Mouse (Mus musculus) forebrain, embryonic 13.5 days (tissue): ENCODE measurements around the gene Plekho1. TPM values are rescaled to one million over a fixed set of nuclear protein-coding genes. Genes with fewer than 3 reads are reported as not detected.
"Not testable (repeated sequence)": the region's sequence is repeated elsewhere in the genome, so short reads cannot be mapped to it uniquely, and the experiment has no call there.

Experiments used
- ATAC-seq: fragments of 200-750 bp; cut with Nextera tagmentation; 2 replicates; pipeline ENCODE4 v1.8.0; 2017
- H3K27ac ChIP-seq: fragments of 300-500 bp; sonication (generic); 2 replicates; pipeline ENCODE4 v1.5.1; 2015; ENCODE audit warnings: inconsistent platforms, mild to moderate bottlenecking, moderate library complexity
- H3K27me3 ChIP-seq: fragments of 300-500 bp; sonication (generic); 2 replicates; pipeline ENCODE4 v1.6.1; 2015; ENCODE audit warnings: mild to moderate bottlenecking, inconsistent platforms
- H3K36me3 ChIP-seq: fragments of 300-500 bp; sonication (generic); 2 replicates; pipeline ENCODE4 v1.6.1; 2015; ENCODE audit warnings: mild to moderate bottlenecking, inconsistent platforms; ENCODE audit not compliant: poor library complexity, severe bottlenecking
- H3K4me1 ChIP-seq: fragments of 300-500 bp; sonication (generic); 2 replicates; pipeline ENCODE4 v1.6.1; 2015; ENCODE audit warnings: inconsistent platforms
- H3K4me2 ChIP-seq: fragments of 300-500 bp; sonication (generic); 2 replicates; pipeline ENCODE4 v1.6.1; 2015; ENCODE audit warnings: inconsistent platforms, mild to moderate bottlenecking, moderate library complexity
- H3K4me3 ChIP-seq: fragments of 300-500 bp; sonication (generic); 2 replicates; pipeline ENCODE4 v1.5.1; 2015; ENCODE audit warnings: mild to moderate bottlenecking, inconsistent platforms
- H3K9ac ChIP-seq: fragments of 300-500 bp; sonication (generic); 2 replicates; pipeline ENCODE4 v1.6.1; 2015; ENCODE audit warnings: mild to moderate bottlenecking, inconsistent platforms
- H3K9me3 ChIP-seq: fragments of 300-500 bp; sonication (generic); replicated peaks from 2 replicates; pipeline ENCODE4 v1.6.1; 2016; ENCODE audit warnings: inconsistent platforms
- WGBS: fragments of 180-500 bp; shearing (Covaris S2); methylation state at CpG from one replicate; pipeline ENCODE4 v1.1.7; 2015; 5-methylcytosine and 5-hydroxymethylcytosine counted together
- polyA plus RNA-seq: library from polyadenylated mRNA; unstranded; fragments of >200 nt; fragmentation: Nextera tagmentation; extraction: Ambion mirVana; gene quantifications from 2 replicates; pipeline ENCODE4 v1.2.1, GENCODE M21; 2015

Plekho1 gene
- 80.4 and 85.1 TPM in 2 replicates for polyA plus RNA-seq

DNA sequence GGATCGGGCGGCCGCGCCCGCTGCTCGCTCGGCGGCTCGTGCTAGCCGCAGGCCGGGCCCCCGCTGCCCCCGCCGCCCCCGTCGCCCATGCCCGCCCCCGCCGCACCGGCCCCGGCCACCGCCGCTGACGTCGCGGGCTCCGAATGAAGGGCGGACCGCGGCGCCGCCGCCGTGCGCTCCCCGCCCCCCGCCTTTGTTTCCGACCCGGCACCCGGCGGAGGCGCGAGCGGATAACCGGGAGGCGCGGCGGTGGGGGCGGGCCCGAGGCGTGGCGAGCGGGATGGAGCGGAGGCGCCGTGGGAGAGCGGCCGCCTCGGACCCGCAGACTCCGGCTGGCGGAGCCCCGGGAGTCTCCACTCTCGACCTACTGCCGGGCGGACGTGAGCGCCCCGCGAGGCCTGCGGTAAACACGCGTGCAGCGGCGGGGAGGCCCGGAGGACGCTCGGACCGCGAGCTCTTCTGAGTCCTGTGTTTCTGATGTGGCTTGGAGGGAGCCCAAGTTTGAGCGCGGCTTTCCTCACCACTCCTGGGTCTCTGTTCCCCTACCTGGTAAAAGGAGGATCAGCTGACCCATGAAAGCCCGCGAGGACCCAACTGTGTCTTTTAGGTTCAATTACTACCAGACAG lies at the start of gene Plekho1:
Plekho1 (minus strand) TSS at position 200 of the 627 bp plus-strand sequence.
- peaks cover 51% of the 10 kb centered on the region for H3K4me1 ChIP-seq
- ATAC-seq, result peak; percentile 76
- WGBS, result under 1% methylated on average over 54 of the region's 84 CpGs
- peak within 1 kb of the TSS; percentile 97 for H3K4me2 ChIP-seq
- peak within 1 kb of the TSS; percentile 99 for H3K9ac ChIP-seq
- no peaks in the 10 kb centered on the region for H3K27me3 ChIP-seq
- peaks cover 26% of the 10 kb centered on the region for H3K36me3 ChIP-seq
- H3K4me3 ChIP-seq, result peak within 1 kb of the TSS; percentile 85
- no peaks in the 10 kb centered on the region for H3K9me3 ChIP-seq
- peak within 1 kb of the TSS; percentile 99 for H3K27ac ChIP-seq

DNA sequence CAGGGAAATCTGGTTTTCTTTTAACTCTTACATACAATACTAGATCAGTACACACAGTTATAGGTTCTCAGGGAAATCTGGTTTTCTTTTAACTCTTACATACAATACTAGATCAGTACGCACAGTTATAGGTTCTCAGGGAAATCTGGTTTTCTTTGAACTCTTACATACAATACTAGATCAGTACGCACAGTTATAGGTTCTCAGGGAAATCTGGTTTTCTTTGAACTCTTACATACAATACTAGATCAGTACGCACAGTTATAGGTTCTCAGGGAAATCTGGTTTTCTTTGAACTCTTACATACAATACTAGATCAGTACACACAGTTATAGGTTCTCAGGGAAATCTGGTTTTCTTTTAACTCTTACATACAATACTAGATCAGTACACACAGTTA lies 48.8 kb upstream of the Plekho1 start:
- H3K27ac ChIP-seq, H3K9me3 ChIP-seq, H3K27me3 ChIP-seq, H3K4me3 ChIP-seq, H3K9ac ChIP-seq, H3K4me2 ChIP-seq, ATAC-seq, H3K4me1 ChIP-seq: not testable (repeated sequence)
- 87% methylated on average over 3 of the region's 3 CpGs for WGBS
- H3K36me3 ChIP-seq, result peaks cover 27% of the 10 kb centered on the region

DNA sequence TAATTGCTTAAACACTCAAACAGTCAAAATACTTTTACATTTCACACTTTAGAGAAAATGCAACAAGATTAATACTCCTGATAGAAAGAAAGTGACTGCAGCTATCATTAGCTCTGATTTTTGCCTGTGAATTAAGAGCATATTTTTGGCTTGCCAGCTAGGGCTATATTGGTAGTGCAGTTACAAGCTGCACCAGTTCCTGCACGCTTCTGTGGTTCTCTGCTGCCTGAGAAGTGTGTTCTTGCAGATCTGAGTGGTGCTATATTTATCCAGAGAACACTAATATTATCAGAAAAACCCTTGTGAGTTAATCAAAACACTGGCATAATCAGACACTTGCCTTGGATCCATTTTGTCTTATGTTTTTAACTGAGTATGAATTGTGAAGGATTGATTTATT lies 47.3 kb upstream of the Plekho1 start:
- no peaks in the 10 kb centered on the region for H3K4me1 ChIP-seq
- no peak overlapping the region for H3K4me3 ChIP-seq
- no peak overlapping the region for H3K27ac ChIP-seq
- WGBS, result 80% methylated on average over 1 of the region's 1 CpGs
- H3K36me3 ChIP-seq, result peaks cover 27% of the 10 kb centered on the region
- no peaks in the 10 kb centered on the region for H3K9me3 ChIP-seq
- H3K4me2 ChIP-seq, result no peak overlapping the region
- no peak for ATAC-seq
- no peak overlapping the region for H3K9ac ChIP-seq
- H3K27me3 ChIP-seq, result no peaks in the 10 kb centered on the region

DNA sequence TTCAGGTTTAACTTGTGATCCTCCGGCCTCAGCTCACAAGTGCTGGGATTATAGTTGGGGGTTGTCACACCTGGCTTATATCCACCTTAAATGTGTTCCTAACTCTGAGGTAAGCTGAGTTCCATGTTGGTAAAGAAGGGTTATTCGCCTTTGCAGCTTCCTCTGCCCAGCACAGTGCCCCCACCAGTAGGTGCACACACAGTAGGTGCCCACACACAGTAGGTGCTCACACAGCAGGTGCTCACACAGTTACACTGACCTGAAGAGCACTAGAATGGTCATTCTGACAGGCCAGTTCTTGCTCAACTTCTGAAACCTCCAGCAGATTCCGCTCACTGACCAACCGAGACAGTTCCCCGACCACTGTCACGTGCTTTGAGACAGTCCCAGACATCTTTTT lies 45.3 kb upstream of the Plekho1 start:
- Histone ChIP-seq H3K9ac (no peak overlapping the region), H3K36me3 (peaks cover 21% of the 10 kb centered on the region), H3K4me2 (no peak overlapping the region), H3K27ac (no peak overlapping the region), H3K4me1 (no peaks in the 10 kb centered on the region), H3K9me3 (no peaks in the 10 kb centered on the region), H3K27me3 (no peaks in the 10 kb centered on the region), H3K4me3 (no peak overlapping the region)
- ATAC-seq, result no peak
- WGBS, result 95% methylated on average over 6 of the region's 6 CpGs

DNA sequence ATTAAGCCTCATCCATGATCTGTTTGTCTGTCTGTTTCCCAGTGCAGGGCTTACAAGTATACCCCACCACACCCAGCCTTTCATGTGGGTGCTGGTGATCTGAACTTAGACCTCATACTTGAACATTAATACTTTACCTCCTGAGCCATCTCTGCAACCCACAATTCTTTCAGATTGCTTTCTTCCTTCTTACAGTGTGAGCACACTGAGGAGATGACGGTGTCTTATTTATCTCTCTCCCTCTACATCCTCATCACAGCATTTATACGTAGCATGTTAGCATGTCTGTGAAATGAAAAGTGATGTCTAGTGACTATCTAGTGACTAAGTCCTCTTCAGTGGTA lies 44.8 kb upstream of the Plekho1 start:
- H3K9ac ChIP-seq, result no peak overlapping the region
- no peaks in the 10 kb centered on the region for H3K9me3 ChIP-seq
- no peaks in the 10 kb centered on the region for H3K27me3 ChIP-seq
- H3K4me2 ChIP-seq, result no peak overlapping the region
- peaks cover 16% of the 10 kb centered on the region for H3K36me3 ChIP-seq
- 97% methylated on average over 2 of the region's 2 CpGs for WGBS
- no peaks in the 10 kb centered on the region for H3K4me1 ChIP-seq
- no peak overlapping the region for H3K4me3 ChIP-seq
- H3K27ac ChIP-seq, result no peak overlapping the region
- no peak for ATAC-seq

DNA sequence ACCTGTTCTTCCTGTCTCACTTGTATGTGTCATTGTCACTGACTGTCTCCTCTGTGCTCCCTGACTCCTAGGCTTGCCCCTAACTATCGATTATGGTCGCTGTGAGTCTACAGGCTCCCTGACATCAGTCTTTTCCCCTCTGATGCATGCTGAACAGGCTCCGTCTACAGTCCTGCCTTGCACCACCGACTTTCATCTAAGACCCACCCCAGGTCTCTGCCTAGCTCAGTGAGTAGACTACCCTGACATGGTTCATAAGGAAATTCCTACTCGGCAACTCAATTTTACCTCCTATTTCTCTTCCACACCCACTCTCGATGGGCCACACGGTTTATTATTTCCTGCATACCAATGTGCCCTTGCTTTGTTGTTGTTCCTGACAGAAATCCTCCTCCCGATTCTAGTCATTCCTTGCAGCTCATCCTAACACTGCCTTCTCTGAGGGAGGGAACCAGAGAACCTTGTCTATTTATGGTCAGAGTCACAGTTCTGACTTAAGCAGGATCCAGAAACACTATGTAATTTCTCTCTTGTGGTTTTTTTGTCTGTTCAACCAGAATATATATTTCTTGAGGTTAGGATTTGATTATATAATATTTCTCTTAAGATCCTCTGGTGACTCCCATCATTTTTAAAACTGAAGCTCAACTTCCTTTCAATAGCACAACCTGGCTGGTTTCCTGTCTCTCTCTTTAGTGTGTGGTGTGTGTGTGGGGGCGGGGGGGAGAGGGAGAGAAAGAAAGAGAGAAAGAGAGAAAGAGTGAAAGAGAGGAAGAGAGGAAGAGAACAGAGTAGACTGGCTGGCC lies 44.3 kb upstream of the Plekho1 start:
- H3K36me3 ChIP-seq, result peaks cover 11% of the 10 kb centered on the region
- H3K9ac ChIP-seq, result no peak overlapping the region
- H3K27ac ChIP-seq, result no peak overlapping the region
- H3K27me3 ChIP-seq, result no peaks in the 10 kb centered on the region
- no peaks in the 10 kb centered on the region for H3K4me1 ChIP-seq
- H3K4me2 ChIP-seq, result no peak overlapping the region
- 83% methylated on average over 9 of the region's 9 CpGs for WGBS
- no peaks in the 10 kb centered on the region for H3K9me3 ChIP-seq
- H3K4me3 ChIP-seq, result no peak overlapping the region
- ATAC-seq, result no peak

DNA sequence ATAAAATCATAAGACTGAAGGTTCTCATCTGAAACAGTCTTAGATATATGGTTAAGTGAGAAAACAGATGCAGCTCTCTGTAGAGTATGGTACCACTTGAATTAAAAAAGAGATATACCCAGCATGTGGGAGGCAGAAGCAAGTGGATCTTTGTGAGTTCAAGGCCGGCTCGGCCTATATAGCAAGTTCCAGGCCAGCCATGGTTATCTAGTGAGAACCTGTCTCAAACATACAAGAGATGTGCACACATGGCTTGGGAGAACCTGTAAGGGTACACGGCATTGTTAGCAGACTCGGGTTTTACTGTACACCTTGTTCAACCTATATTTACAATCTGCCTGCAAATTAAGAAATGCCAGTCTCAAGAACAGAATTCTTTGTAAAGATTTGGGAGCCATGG lies 43.0 kb upstream of the Plekho1 start:
- no peak overlapping the region for H3K27ac ChIP-seq

DNA sequence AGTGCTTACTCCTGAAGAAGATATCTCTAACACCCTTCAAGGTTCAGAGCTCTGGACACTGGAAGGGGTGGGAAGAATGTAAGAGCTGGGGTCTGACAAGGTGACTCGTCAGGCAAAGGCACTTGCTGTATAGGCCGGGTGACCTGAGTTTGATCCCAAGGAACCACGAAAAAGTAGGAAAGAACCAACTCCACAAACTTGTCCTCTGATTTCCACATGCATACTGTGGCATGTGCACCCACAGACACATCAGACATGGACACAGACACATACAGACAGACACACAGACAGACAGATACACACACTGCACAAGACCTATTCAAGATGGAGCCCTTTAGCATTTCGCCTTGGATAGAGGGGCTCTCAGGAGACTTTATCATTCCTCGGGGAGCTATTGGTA lies 42.4 kb upstream of the Plekho1 start:
- peaks cover 17% of the 10 kb centered on the region for H3K36me3 ChIP-seq
- H3K4me1 ChIP-seq, result no peaks in the 10 kb centered on the region
- H3K27me3 ChIP-seq, result no peaks in the 10 kb centered on the region
- H3K9me3 ChIP-seq, result no peaks in the 10 kb centered on the region
- ATAC-seq, result no peak
- no peak overlapping the region for H3K27ac ChIP-seq
- 84% methylated on average over 5 of the region's 5 CpGs for WGBS
- H3K9ac ChIP-seq, result no peak overlapping the region
- H3K4me3 ChIP-seq, result no peak overlapping the region
- no peak overlapping the region for H3K4me2 ChIP-seq

More for the DNA sequence above, 43.0 kb upstream of the Plekho1 start:
- Histone ChIP-seq H3K4me3 (no peak overlapping the region), H3K4me1 (no peaks in the 10 kb centered on the region), H3K27me3 (no peaks in the 10 kb centered on the region), H3K9me3 (no peaks in the 10 kb centered on the region), H3K9ac (no peak overlapping the region), H3K36me3 (peaks cover 10% of the 10 kb centered on the region), H3K4me2 (no peak overlapping the region)
- 90% methylated on average over 4 of the region's 4 CpGs for WGBS
- no peak for ATAC-seq

DNA sequence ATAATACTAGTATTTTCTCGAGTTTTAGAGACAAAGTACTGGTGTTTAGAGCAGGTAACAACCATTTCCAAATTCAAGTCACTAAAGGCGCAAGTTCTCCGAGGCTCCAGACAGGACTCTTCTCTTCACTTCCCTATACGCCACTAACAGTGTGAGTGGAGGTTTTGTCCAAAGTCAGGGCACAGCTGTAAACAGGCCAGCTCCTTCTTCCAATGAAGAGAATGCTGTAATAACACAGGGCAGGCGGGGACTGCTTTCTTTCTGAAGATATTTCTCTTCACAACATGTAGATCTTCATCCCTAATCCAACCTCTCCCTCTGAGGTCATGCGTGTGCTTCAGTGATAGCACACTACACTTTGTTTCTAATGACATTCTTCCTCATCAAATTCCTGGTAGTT lies 41.0 kb upstream of the Plekho1 start:
- H3K4me1 ChIP-seq, result no peaks in the 10 kb centered on the region
- no peaks in the 10 kb centered on the region for H3K9me3 ChIP-seq
- peaks cover 27% of the 10 kb centered on the region for H3K36me3 ChIP-seq
- H3K4me3 ChIP-seq, result no peak overlapping the region
- no peak overlapping the region for H3K27ac ChIP-seq
- no peak overlapping the region for H3K9ac ChIP-seq
- no peak overlapping the region for H3K4me2 ChIP-seq
- 92% methylated on average over 6 of the region's 6 CpGs for WGBS
- ATAC-seq, result no peak
- H3K27me3 ChIP-seq, result no peaks in the 10 kb centered on the region

DNA sequence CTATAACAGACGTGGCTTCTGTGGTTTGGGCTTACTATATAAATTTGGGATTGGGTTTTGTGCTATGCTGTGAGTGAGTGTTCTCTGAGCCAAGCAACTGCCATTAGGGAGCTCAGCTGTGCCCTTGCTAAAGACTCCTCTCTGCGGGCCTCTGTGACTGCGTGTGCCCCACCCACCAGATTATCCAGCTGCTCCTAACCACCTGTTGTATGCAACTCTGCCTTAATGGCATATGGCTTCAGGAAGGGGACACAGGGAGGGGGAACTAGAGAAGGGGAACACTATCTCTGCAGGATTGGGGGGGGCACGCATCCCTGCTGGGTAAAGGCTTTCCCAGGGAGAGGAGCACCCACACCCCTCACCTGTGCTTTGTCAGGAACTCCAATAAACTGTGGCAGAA lies 37.2 kb upstream of the Plekho1 start:
- Histone ChIP-seq H3K36me3 (peaks cover 35% of the 10 kb centered on the region), H3K4me3 (no peak overlapping the region), H3K27me3 (no peaks in the 10 kb centered on the region), H3K4me2 (no peak overlapping the region), H3K9me3 (no peaks in the 10 kb centered on the region), H3K4me1 (no peaks in the 10 kb centered on the region), H3K9ac (no peak overlapping the region), H3K27ac (no peak overlapping the region)
- WGBS, result 82% methylated on average over 4 of the region's 4 CpGs
- no peak for ATAC-seq

DNA sequence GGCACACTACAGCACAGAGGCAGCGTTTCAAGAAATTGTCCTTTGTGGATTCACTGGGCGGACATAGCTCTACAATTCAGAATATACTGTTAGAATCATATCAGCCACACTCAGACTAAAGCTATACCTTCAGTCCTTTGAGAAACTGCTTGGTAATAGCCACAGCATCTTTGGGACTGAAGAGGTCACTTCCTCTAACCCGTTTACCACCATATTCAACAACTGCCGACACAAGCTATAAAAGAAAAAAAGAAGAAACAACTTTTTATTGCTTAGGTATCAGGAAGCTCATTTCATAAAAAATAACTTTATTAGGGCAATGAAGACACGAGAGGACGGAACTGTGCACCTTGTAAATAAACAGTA lies 36.8 kb upstream of the Plekho1 start:
- H3K27ac ChIP-seq, result no peak overlapping the region
- no peak overlapping the region for H3K9ac ChIP-seq
- no peak for ATAC-seq
- H3K9me3 ChIP-seq, result no peaks in the 10 kb centered on the region
- H3K36me3 ChIP-seq, result peaks cover 35% of the 10 kb centered on the region
- no peak overlapping the region for H3K4me3 ChIP-seq
- 93% methylated on average over 6 of the region's 6 CpGs for WGBS
- no peak overlapping the region for H3K4me2 ChIP-seq
- no peaks in the 10 kb centered on the region for H3K4me1 ChIP-seq
- H3K27me3 ChIP-seq, result no peaks in the 10 kb centered on the region

DNA sequence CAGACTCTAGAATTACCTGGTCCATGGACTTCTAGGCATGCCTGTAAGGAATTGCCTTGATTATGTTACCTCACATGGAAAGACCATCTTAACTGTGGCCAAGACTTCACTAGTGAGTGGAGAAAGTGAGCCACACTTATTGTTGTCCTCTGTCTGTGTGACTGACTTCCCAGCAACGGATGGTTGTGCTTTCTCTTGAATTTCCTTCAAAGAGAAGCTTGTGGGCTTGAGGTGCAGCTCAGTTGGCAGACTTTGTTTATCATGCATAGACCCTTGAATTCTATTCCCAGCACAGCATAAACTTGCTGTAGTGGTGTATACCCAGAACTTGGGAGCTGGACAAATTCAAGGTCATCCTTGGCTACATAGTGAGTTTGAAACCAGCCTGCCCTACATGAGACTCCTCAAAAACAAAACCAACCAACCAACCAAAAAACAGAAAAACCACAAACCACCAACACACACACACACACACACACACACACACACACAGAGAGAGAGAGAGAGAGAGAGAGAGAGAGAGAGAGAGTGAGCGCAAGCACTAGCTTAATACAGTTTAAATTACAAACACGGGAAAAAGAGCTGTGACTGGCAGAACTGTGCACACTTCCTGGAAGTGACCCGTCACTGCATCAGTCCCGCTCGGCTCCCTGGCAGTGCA lies 36.3 kb upstream of the Plekho1 start:
- no peaks in the 10 kb centered on the region for H3K4me1 ChIP-seq
- H3K27me3 ChIP-seq, result no peaks in the 10 kb centered on the region
- no peak overlapping the region for H3K27ac ChIP-seq
- no peak for ATAC-seq
- H3K36me3 ChIP-seq, result peaks cover 36% of the 10 kb centered on the region
- H3K9ac ChIP-seq, result no peak overlapping the region
- H3K4me2 ChIP-seq, result no peak overlapping the region
- H3K9me3 ChIP-seq, result no peaks in the 10 kb centered on the region
- WGBS, result 88% methylated on average over 6 of the region's 6 CpGs
- no peak overlapping the region for H3K4me3 ChIP-seq
